Mouse (Mus musculus): ENCODE results near the gene Gm5105. TPM values are rescaled to one million over a fixed set of nuclear protein-coding genes. Genes with fewer than 3 reads are reported as not detected.

Gm5105 gene
- polyA plus RNA-seq, 1 experiment from 2014 or later: not detected

DNA sequence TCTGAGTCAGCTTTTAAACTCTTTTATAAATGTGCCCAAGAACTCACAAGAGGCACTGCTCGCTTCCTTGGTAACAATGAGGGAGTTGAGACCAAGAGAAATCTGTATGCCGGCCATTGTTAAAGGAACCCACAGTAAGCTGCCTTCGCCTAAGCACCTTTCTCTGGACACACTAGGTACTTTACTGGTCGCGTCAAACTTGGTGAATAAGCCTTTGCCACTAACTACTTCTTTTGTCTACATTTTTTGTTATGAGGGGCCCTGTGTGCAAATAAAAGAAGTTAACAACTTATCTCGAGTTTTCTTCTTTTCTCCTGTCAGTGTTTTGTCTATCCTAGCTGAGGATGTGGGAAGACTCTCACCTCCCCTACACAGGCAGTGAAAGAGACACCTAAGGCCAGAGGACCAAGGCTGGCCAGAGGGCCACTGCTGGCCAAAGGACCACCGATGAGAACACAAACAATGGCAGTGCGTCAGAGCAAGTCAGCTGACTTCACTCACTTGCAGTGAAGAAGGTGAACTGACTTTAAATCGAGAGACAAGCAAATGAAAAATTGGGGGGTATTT, 67.9 kb downstream of the Gm5105 start:
- ATAC-seq: no peak
- Histone ChIP-seq H3K9me3 (ENCODE audit: control insufficient read depth) (no peaks in the 10 kb centered on the region), H3K4me2 (replicated peaks; ENCODE audit: low read depth) (no peak overlapping the region), H3K36me3 (ENCODE audit: control insufficient read depth, insufficient read depth) (no peaks in the 10 kb centered on the region), H3K9ac (ENCODE audit: low read depth, low read length) (no peak overlapping the region), H3K27ac (ENCODE audit: low read depth, low read length) (no peak overlapping the region), H3K27me3 (replicated peaks; ENCODE audit: control insufficient read depth, insufficient read depth, low read length) (no peaks in the 10 kb centered on the region), H3K4me3 (ENCODE audit: low read depth, low read length) (no peak overlapping the region), H3K4me1 (replicated peaks; ENCODE audit: control insufficient read depth, insufficient read depth, low read length) (peaks cover 12% of the 10 kb centered on the region)
- TF ChIP-seq CTCF (IDR thresholded peaks at IDR 0.05; ENCODE audit: low read depth): no peak
- WGBS: 78% methylated on average over 9 of the region's 9 CpGs

Other genes with a start within 250 kb of the Gm5105 start
- gene H2afz, start 202.9 kb downstream of the Gm5105 start, polyA plus RNA-seq (2015; fragmentation: Nextera tagmentation; extraction: Ambion mirVana): 922 and 974 TPM in 2 replicates
- gene Dnajb14, start 199.7 kb downstream of the Gm5105 start, polyA plus RNA-seq (2015; fragmentation: Nextera tagmentation; extraction: Ambion mirVana): 10.6 and 11.1 TPM in 2 replicates
- 156 and 160 TPM in 2 replicates for gene Lamtor3, start 148.9 kb downstream of the Gm5105 start, polyA plus RNA-seq (2015; fragmentation: Nextera tagmentation; extraction: Ambion mirVana)
- gene Dapp1, start 85.8 kb downstream of the Gm5105 start, polyA plus RNA-seq (2015; fragmentation: Nextera tagmentation; extraction: Ambion mirVana): 70.6 and 71.2 TPM in 2 replicates
- 0.07 and 0.08 TPM in 2 replicates for gene 1110002E22Rik, start 2.3 kb downstream of the Gm5105 start, polyA plus RNA-seq (2015; fragmentation: Nextera tagmentation; extraction: Ambion mirVana)
- gene Trmt10a, start 76.1 kb upstream of the Gm5105 start, polyA plus RNA-seq (2015; fragmentation: Nextera tagmentation; extraction: Ambion mirVana): 4.3 and 4.7 TPM in 2 replicates
- gene Mttp, start 77.6 kb upstream of the Gm5105 start, polyA plus RNA-seq (2015; fragmentation: Nextera tagmentation; extraction: Ambion mirVana): 930 and 998 TPM in 2 replicates
- gene 4930579F01Rik, start 126.4 kb upstream of the Gm5105 start, polyA plus RNA-seq (2015; fragmentation: Nextera tagmentation; extraction: Ambion mirVana): 0.09 and 0.10 TPM in 2 replicates
- gene Adh7, start 150.4 kb upstream of the Gm5105 start, polyA plus RNA-seq (2015; fragmentation: Nextera tagmentation; extraction: Ambion mirVana): 0.31 and 0.64 TPM in 2 replicates
- gene Adh1, start 193.6 kb upstream of the Gm5105 start, polyA plus RNA-seq (2015; fragmentation: Nextera tagmentation; extraction: Ambion mirVana): 101 and 113 TPM in 2 replicates
- 6.1 and 9.2 TPM in 2 replicates for gene Adh6a, start 245.9 kb upstream of the Gm5105 start, polyA plus RNA-seq (2015; fragmentation: Nextera tagmentation; extraction: Ambion mirVana)

All from intestine, postnatal 0 days (tissue).